Mouse (Mus musculus) T-helper 17 cell (primary cell): Measurements from ENCODE around the gene Crxos.

Experiments used
- in situ Hi-C, 2 experiments: fragments of 300-600 bp; cut with MboI, MseI; formaldehyde crosslinking; loops; 1 replicate in 1 of 2; 2 replicates in 1 of 2; pipeline ENCODE4 v1.15.1; 2025; ENCODE audit warnings: high pct_unique_total_duplicates in 2 of 2

Gene Crxos

GRCm38 (mm10) chr7:15921796-15922195 lies 39.4 kb downstream of the Crxos start:
- in situ Hi-C loops, result no loop called here

- in situ Hi-C loops, result no loop called here
Measured at GRCm38 (mm10) chr7:15922220-15922773, 39.9 kb downstream of the Crxos start, which contains the start of gene Selenow. TSS of gene Selenow (minus strand) at chr7:15922402.

GRCm38 (mm10) chr7:15929910-15930309 lies 47.5 kb downstream of the Crxos start:
- in situ Hi-C loops, result no loop called here

GRCm38 (mm10) chr7:15930543-15930942 lies 48.1 kb downstream of the Crxos start:
- in situ Hi-C loops, result no loop called here

DNA sequence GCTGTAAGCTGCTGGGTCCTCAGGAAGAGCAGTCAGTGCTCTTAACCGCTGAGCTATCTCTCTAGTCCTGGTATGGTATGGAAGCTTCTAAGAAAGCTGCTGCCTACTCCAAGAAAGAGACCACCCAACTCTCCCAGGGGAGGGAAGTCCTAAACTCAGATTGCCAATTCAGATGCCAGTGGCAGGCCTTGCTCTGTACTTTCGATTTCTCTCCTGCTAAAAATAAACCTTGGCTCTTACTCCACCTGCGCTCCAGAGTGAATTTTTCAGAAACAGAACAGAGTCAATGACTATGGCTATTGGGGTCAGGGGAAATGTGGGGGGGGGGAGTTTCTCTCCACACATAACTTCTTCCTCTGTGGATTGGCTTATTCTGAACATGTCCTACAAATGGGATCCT lies 49.2 kb downstream of the Crxos start:
- in situ Hi-C loops, result no loop called here

GRCm38 (mm10) chr7:15933437-15934359 lies 51.3 kb downstream of the Crxos start:
- in situ Hi-C loops, result no loop called here

DNA sequence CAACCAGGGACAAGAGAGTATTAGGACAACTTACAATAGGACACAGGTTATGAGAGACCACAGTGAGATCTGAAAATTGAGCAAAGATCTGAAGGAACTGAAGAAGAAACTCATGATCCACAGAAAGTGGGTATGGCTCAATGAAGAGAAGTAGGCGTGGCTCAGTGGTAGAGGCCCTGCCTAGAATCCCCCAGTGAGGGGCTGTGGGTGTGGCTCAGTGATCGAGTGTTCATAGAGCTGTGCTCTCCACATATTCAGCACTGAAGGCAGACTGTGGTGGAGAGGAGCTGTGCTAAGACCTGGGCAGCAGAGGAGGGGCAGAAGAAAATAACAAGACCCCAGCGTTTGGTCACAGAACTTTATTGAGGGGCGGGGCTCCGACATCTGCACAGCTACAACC lies 55.1 kb downstream of the Crxos start:
- in situ Hi-C loops, result no loop called here

GRCm38 (mm10) chr7:15938621-15939020 lies 56.2 kb downstream of the Crxos start:
- in situ Hi-C loops, result no loop called here

DNA sequence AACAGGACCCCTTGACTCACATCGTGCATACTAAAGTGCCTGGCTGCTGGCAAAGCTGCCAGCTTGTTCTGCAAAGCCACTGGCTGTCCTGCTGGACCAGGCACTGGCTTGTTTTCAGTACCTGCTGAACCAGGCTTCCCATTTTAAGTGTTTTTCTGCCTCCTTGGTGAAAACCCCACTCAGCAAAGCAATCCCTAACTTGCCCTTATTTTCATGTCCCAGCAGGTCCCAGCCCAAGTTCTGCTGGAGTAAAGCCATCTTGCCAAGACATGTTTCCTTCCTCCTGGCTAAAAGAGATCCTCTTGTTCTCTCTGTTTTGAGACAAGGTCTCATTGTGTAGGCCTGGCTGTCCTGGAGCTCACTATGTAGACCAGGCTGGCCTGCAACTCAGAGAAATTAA lies 61.9 kb downstream of the Crxos start:
- in situ Hi-C loops, result no loop called here

- in situ Hi-C loops, result no loop called here
Measured at GRCm38 (mm10) chr7:15945211-15945610, 62.8 kb downstream of the Crxos start.

DNA sequence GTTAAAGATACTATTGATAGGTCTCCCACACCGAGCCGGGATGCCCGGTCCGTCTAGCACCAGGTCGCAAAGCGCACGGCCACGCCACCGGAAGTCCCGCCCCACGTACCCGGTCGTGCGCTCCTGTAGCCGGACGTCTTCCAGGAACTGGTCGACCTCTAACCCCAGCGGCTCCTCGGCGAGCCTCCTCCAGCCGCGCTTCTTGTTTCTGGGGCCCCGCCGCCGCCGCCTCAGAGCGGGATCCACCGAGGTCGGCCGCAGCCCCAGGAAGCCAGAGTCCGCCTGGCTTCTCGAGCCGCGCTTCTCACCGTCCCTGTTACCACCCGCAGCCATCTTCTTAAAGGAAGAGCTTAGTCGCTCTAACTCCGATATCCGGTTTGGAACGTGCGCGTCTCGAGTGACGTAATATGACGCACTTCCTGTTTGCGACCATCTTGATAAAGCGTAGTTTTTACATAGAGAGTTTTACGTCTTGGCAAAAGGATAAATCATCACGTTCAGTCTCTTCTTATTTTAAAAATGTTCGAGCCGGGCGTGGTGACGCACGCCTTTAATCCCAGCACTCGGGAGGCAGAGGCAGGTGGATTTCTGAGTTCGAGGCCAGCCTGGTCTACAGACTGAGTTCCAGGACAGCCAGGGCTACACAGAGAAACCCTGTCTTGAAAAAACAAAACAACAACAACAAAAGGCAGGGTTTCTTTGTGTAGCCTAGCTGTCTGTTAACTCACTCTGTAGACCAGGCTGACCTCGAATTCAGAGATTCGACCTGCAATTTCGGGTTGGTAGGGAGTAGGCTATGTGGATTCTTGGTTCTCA lies 63.5 kb downstream of the Crxos start, which contains the start of gene Nop53:
TSS of gene Nop53 (minus strand) at position 354 of the 816 bp plus-strand sequence.
- in situ Hi-C loops, result no loop called here

GRCm38 (mm10) chr7:15947653-15948260 lies 65.3 kb downstream of the Crxos start:
- in situ Hi-C loops, result no loop called here

- in situ Hi-C loops, result no loop called here
Measured at GRCm38 (mm10) chr7:15948381-15948941, 66.0 kb downstream of the Crxos start.

GRCm38 (mm10) chr7:15949216-15949790 lies 66.9 kb downstream of the Crxos start:
- in situ Hi-C loops, result no loop called here

- in situ Hi-C loops, result no loop called here
Measured at GRCm38 (mm10) chr7:15950008-15950407, 67.6 kb downstream of the Crxos start.

- in situ Hi-C loops, result no loop called here
Measured at GRCm38 (mm10) chr7:15952416-15952815, 70.0 kb downstream of the Crxos start.
